Mouse (Mus musculus): Measurements from ENCODE around the gene Tsc22d1.

Gene Tsc22d1

GRCm38 (mm10) chr14:76488101-76489044, 73.6 kb downstream of the Tsc22d1 start:
- DNase-seq: no peak

DNA sequence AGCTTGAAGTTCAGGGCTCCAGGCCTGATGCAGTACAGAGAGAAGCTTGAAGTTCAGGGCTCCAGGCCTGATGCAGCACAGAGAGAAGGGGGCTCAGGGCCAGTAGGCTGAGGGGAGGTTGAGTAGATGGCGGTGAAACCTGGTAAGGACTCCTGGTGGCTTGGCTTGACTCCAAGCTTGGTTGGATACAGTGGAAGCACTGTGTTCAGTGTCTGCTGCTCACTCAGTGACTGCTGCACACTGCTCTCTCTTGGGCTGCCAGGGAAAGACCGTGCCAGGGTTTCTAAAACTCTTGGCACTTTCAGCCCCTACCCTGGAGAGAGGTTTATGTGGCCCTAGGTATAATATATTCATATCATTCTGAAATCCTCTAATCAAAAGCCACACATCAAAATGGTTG, 74.4 kb downstream of the Tsc22d1 start:
- DNase-seq: no peak

DNA sequence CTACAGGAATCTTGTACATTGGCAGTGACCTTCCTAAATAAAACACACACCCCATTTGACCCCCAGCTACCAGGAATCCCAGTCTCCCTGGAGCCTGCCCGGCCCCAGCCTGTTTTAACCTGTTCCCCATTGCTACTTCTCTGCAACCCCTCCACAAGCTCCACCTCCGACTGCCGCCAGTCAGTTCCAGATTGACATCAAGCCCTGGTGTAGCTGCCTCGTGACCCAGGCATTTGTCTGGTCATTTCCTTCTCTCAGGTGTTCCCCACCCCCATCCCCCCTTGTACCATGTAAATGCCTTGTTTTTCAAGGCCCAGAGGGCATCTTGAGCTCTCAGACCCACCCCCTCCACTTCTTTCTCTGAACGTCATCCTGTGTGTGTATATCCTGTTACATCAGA, 80.3 kb downstream of the Tsc22d1 start:
- DNase-seq: no peak

GRCm38 (mm10) chr14:76497187-76497586, 82.4 kb downstream of the Tsc22d1 start:
- no peak for DNase-seq

DNA sequence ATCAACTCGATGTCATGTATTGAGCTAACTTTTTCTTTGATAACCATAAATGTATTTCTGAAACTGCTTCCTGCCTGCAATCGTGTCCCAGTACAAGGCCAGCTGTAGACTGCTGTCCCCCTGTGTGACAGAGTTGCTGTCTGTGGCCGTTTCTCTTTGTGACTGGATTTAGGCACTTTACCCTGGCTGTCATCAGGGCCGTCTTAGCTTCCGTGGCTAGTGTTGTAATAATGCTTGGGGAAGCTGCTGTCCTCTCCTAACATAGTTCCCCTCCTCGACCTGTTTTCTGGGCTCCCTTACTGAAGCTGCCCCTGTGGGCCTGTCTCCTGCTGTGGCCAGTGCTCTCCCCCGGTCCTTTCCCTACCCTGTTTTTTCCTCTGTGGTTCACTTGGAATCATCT, 83.4 kb downstream of the Tsc22d1 start:
- DNase-seq: no peak

GRCm38 (mm10) chr14:76499492-76499891, 84.7 kb downstream of the Tsc22d1 start:
- DNase-seq: no peak

DNA sequence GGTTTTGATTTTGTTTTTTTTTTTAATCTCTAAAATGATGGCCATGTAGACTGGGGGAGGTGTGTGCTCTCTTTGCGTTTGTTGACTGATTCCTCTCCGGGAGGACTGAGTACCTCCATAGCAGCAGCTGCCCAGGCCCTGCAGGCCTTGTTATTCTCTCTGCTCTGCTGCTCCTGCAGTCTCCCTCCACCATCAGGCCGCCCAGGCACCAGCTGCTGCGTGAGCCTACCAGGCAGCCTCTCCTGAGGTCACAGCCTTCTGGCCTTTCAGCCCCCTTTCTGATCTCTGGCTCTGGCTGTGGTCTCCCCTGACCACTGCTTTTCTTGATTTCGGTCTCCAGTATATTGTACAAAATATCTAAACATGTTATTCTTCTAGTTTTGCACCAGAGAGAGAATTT, 85.3 kb downstream of the Tsc22d1 start:
- DNase-seq: no peak

DNA sequence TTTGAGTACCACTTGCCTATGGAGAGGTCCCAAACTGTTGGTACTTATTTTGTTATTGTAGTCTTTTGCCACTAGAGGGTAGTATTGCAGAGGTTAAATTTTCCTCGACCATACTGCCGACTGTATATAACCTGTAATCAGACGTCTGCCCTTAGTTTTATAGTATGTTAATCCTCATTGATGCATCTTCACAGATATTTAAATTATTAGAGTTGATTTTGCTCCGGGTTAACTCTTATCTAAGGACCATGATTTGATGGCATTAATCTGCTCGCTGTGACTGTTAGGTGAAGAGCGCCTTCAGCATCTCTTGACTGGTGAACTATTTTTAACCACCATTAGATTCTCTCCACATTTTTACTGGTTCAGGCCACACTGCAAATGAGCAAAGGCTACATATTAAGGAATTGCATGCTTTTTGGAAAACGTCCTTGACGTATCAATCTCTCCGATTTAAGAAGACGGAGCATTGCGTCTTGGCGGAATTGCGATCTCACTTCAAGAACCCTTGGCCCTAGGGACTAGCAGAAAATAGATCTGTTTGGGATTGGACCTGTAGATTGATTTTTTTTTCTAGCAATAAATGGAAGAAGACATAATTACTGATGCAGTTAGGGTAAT, 88.6 kb downstream of the Tsc22d1 start:
- no peak for DNase-seq

GRCm38 (mm10) chr14:76504121-76504737, 89.5 kb downstream of the Tsc22d1 start:
- peak; percentile 92 for DNase-seq

- no peak for DNase-seq
Measured at GRCm38 (mm10) chr14:76505101-76505438, 90.3 kb downstream of the Tsc22d1 start.

DNA sequence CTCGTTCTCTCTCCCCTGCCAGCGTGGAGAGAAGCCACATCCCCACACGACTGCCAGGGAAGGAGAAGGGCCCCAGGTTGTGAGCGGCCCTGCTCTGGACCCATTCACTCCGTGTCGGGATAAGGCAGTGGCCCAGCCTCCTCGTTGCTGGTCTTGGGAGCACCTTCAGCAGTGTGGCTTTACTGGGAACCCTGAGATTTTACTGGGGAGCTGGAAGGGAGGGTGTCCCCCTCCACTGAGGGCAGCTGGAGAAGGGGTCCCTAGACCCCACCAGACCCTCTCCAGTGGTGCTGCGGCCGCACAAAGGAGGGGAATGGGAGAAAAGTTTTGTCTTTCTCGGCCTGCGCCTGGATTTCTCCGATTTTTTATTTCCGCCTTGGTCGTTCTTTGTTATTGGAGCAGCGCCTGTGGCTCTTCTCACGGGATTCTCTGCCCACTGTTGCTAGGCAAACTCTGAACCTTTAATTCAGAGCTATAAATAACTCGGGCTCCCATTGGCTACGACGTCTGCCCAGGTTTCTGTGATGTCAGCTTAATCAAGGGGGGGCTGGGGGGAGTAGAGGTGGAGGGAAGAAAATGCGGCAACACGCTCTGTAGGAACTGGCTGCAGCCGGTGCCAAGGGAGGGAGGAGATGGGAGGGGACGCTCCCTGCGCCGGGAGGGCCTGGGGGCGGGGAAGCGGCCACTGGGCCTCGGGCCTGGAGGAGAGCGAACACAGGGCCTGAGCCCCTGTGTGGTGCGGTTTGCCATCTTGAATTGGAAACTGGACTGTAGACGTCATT, 90.9 kb downstream of the Tsc22d1 start:
- peak; percentile 77 for DNase-seq

GRCm38 (mm10) chr14:76506425-76507205, 91.9 kb downstream of the Tsc22d1 start:
- peak; percentile 22 for DNase-seq

DNA sequence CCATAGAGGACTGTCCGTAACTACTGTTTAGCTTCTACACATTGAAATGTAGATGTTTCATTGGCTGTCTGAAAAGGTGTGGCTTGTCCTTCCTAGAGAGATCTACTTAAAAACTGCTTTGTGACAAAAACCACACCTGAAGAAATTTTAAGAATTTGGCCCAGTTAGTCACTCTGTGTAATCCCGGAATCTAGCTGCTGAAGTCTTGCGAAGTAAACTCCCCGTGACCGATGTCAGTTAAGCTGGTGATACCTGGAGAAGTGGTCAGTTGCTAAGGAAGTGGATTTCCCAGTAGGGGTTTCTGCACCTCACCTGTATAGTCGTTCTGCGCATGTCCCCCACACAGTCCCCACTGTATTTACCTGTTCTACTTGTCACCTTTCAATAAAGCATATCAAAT, 92.6 kb downstream of the Tsc22d1 start:
- no peak for DNase-seq

DNA sequence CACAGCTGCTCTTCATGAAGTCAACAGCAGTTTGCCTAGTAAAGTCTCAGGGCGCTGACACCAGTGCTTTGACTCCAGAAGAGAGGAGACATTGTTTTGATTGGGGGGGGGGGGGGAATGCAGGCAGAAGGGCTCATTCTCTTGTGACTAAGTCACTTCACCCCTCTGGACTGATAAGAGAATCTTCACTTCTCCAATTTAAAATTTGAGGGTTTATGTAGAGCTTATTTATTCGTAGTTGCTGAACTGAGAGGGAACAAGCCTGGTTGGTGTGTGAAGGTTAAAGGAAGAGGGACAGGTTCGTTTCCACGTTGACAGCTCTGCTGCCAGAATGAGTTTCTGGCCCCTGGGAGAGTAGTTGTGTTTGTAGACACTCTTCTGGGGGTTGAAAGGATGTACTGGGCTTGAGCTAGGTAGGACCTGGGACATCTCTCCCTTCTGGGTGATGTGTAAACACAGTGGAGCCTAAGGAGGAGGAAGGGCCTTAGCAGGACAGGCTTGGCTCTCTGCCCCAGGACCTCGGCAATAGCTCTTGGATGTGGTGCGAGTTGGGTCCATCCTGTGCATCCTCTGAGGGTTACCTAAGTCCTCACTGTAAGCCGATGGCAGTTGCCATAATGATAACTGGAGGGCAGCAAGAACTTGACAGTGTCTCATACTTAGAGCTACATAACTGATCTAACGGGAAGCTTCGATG, 93.2 kb downstream of the Tsc22d1 start:
- no peak for DNase-seq

DNA sequence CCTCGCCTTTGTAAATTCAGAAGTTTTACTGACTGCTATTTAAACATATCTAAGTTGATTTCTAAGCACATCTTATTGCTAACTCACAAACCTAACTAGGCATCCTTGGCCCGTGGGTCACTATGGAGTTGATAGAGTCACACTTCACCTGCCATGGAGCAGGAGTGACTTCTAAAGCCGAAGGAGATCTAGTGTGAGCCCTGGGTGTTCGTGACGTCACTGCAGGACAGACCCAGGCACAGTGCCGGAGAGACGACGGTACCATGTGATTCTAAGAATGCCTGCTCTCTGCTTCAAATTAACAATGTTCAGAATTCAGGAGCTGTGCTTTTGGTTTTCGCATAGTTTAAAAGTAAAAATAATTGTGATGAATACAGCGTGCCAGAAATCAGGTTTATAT, 93.9 kb downstream of the Tsc22d1 start:
- DNase-seq: no peak

- no peak for DNase-seq
Measured at GRCm38 (mm10) chr14:76511971-76512370, 97.2 kb downstream of the Tsc22d1 start.

- no peak for DNase-seq
Measured at GRCm38 (mm10) chr14:76513395-76514049, 98.8 kb downstream of the Tsc22d1 start.

- no peak for DNase-seq
Measured at GRCm38 (mm10) chr14:76514050-76514585, 99.4 kb downstream of the Tsc22d1 start.

GRCm38 (mm10) chr14:76515620-76516019, 100.9 kb downstream of the Tsc22d1 start:
- DNase-seq: no peak

DNA sequence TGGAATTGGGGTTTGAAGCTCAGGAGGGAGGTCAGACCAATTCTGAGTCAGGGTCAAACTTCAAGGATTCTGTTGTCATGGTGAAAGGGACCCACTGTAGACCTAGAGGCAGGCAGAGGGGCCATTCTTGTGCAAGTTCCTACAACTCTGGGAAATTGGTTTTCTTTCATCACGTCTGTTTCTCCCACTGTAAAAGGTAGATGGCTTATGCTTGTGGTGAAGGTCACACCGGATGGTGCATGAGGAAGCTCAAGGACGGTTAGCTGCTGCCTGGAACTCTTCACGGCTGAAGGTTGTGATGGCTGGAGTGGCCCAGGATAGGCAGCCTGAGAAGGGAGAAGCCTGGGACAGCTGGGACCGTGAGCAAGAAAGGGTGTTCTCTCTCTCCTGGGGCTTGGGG, 103.5 kb downstream of the Tsc22d1 start:
- no peak for DNase-seq

GRCm38 (mm10) chr14:76520606-76521005, 105.8 kb downstream of the Tsc22d1 start:
- no peak for DNase-seq
